Mouse (Mus musculus) spleen, adult 2 months (tissue): ENCODE results near the gene Krtap9-1.
"Not testable (repeated sequence)": the region's sequence is repeated elsewhere in the genome, so short reads cannot be mapped to it uniquely, and the experiment has no call there.

Source experiments
- CTCF ChIP-seq: fragments of 200-500 bp; IDR thresholded peaks from 2 replicates; pipeline ENCODE4 v1.5.1; 2011; ENCODE audit warnings: mild to moderate bottlenecking, inconsistent platforms; ENCODE audit not compliant: insufficient read depth, insufficient read length, insufficient replicate concordance; ENCODE audit errors: extremely low read depth
- POLR2A ChIP-seq: fragments of 200-500 bp; IDR thresholded peaks from 2 replicates; pipeline ENCODE4 v1.6.1; 2011; ENCODE audit warnings: low read depth, low read length, inconsistent platforms

GRCm38 (mm10) chr11:99864176-99864575, 9.0 kb upstream of the Krtap9-1 start, which contains the start of gene Gm11559:
- TF ChIP-seq CTCF, POLR2A: not testable (repeated sequence)
